Mouse (Mus musculus) liver, embryonic 15.5 days (tissue): ENCODE measurements around the gene Tex35. TPM values are rescaled to one million over a fixed set of nuclear protein-coding genes. Genes with fewer than 3 reads are reported as not detected.

Experiments
- ATAC-seq: fragments of 200-750 bp; cut with Nextera tagmentation; 2 replicates; pipeline ENCODE4 v1.8.0; 2017; ENCODE audit warnings: moderate number of reproducible peaks, mild to moderate bottlenecking, moderate library complexity; ENCODE audit not compliant: insufficient read depth
- H3K27ac ChIP-seq: fragments of 300-500 bp; sonication (generic); replicated peaks from 2 replicates; pipeline ENCODE4 v1.5.1; 2015; ENCODE audit warnings: mild to moderate bottlenecking, inconsistent platforms
- H3K27me3 ChIP-seq: fragments of 300-500 bp; sonication (generic); 2 replicates; pipeline ENCODE4 v1.6.1; 2015; ENCODE audit warnings: mild to moderate bottlenecking, inconsistent platforms
- H3K36me3 ChIP-seq: fragments of 300-500 bp; sonication (generic); replicated peaks from 2 replicates; pipeline ENCODE4 v1.6.1; 2015; ENCODE audit warnings: moderate library complexity, mild to moderate bottlenecking, inconsistent platforms
- H3K4me1 ChIP-seq: fragments of 300-500 bp; sonication (generic); replicated peaks from 2 replicates; pipeline ENCODE4 v1.6.1; 2015; ENCODE audit warnings: inconsistent platforms
- H3K4me2 ChIP-seq: fragments of 300-500 bp; sonication (generic); 2 replicates; pipeline ENCODE4 v1.6.1; 2015; ENCODE audit warnings: moderate library complexity, mild to moderate bottlenecking, inconsistent platforms
- H3K4me3 ChIP-seq: fragments of 300-500 bp; sonication (generic); replicated peaks from 2 replicates; pipeline ENCODE4 v1.5.1; 2015; ENCODE audit warnings: mild to moderate bottlenecking, inconsistent platforms
- H3K9ac ChIP-seq: fragments of 300-500 bp; sonication (generic); 2 replicates; pipeline ENCODE4 v1.6.1; 2015; ENCODE audit warnings: moderate library complexity, mild to moderate bottlenecking, inconsistent platforms
- H3K9me3 ChIP-seq: fragments of 300-500 bp; sonication (generic); replicated peaks from 2 replicates; pipeline ENCODE4 v1.6.1; 2016; ENCODE audit warnings: inconsistent platforms
- WGBS: fragments of 180-500 bp; shearing (Covaris S2); methylation state at CpG from one replicate; pipeline ENCODE4 v1.1.7; 2015; ENCODE audit warnings: mixed read lengths; ENCODE audit not compliant: insufficient replicate concordance; 5-methylcytosine and 5-hydroxymethylcytosine counted together
- polyA plus RNA-seq: library from polyadenylated mRNA; unstranded; fragments of >200 nt; fragmentation: Nextera tagmentation; extraction: Ambion mirVana; gene quantifications from 2 replicates; pipeline ENCODE4 v1.2.1, GENCODE M21; 2015

The Tex35 gene
- polyA plus RNA-seq, 1 experiment from 2014 or later, result not detected

DNA sequence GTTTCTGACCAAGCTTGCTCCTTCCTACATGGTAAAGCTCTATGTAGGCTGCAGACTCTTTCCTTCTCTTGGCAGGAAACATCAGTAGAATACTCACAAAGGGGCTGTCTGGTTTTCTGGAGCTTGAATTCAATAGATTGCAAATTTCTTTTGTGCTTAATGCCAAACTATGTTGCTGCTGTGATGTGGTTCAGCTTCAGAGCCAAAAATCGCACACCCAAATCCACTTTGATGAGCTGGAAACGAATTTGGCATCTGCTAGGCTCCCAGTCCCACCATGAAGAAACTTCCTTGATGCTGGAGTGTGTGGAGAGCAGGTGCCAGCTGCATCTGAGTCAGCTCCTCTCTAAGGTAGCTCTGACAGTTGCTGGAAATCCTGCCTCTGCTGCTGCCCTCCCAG, 6.0 kb upstream of the Tex35 start:
- H3K36me3 ChIP-seq, result no peaks in the 10 kb centered on the region
- H3K4me1 ChIP-seq, result no peaks in the 10 kb centered on the region
- no peak overlapping the region for H3K9ac ChIP-seq
- H3K4me3 ChIP-seq, result no peak overlapping the region
- no peak overlapping the region for H3K4me2 ChIP-seq
- ATAC-seq, result no peak
- no peak overlapping the region for H3K27ac ChIP-seq
- no peaks in the 10 kb centered on the region for H3K27me3 ChIP-seq
- no peaks in the 10 kb centered on the region for H3K9me3 ChIP-seq
- 54% methylated on average over 2 of the region's 2 CpGs for WGBS

GRCm38 (mm10) chr1:157110287-157110835, 1.9 kb upstream of the Tex35 start:
- WGBS, result 64% methylated on average over 6 of the region's 6 CpGs
- ATAC-seq, result no peak
- Histone ChIP-seq H3K9me3 (no peaks in the 10 kb centered on the region), H3K27me3 (no peaks in the 10 kb centered on the region), H3K4me2 (no peak overlapping the region), H3K4me1 (no peaks in the 10 kb centered on the region), H3K27ac (no peak overlapping the region), H3K36me3 (no peaks in the 10 kb centered on the region), H3K9ac (no peak overlapping the region), H3K4me3 (no peak overlapping the region)

GRCm38 (mm10) chr1:157101122-157101865, 7.2 kb downstream of the Tex35 start:
- Histone ChIP-seq H3K4me3 (0 out of 2 replicates have a peak overlapping the region, but pooled peaks have one; percentile 8), H3K4me2 (peak overlapping the region; percentile 47), H3K9me3 (no peaks in the 10 kb centered on the region), H3K27me3 (peaks cover 2% of the 10 kb centered on the region; the same call in 1 of the 2 replicates), H3K36me3 (no peaks in the 10 kb centered on the region), H3K9ac (no peak overlapping the region), H3K27ac (no peak overlapping the region), H3K4me1 (0 out of 2 replicates have a peak, but pooled peaks cover 6% of the 10 kb centered on the region)
- ATAC-seq, result no peak
- 17% methylated on average over 19 of the region's 19 CpGs for WGBS

DNA sequence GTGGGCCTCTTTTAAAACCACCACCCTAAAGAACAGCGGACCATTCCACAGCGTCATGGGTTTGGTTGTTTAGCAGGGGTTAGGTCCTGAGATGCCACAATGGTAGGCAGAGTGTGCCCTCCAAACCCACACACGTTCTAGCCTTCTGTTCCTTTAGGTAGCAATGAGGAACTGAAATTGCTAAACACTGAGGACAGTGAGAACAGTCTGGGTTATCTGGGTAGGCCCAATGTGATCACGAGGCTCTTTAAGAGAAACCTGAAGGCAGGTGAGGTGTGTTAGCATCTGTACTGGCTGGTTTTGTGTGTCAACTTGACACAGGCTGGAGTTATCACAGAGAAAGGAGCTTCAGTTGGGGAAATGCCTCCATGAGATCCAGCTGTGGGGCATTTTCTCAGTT, 12.9 kb downstream of the Tex35 start:
- no peak for ATAC-seq
- Histone ChIP-seq H3K9ac (no peak overlapping the region), H3K9me3 (no peaks in the 10 kb centered on the region), H3K27me3 (no peaks in the 10 kb centered on the region), H3K4me3 (no peak overlapping the region), H3K4me2 (no peak overlapping the region), H3K36me3 (no peaks in the 10 kb centered on the region), H3K27ac (no peak overlapping the region), H3K4me1 (no peaks in the 10 kb centered on the region)
- 60% methylated on average over 4 of the region's 4 CpGs for WGBS

DNA sequence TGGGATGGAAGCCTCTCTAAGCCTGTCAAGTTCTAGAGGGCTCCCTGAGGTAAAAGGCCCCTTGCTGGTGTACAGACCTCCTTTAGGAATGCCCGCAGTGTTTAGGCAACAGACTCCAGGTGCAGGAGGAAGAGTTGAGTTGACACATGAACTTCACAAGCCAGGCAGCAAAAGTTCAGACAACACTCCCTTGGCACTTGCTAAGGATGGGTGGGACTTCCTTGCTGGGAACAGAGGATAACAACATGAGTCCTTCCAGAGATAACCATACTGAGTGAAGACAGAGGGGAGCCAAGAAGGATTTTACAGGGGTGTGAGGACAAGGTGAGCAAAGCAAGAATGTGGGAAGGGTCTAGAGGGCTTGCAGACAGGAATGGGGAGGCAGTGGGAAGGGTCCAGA, 15.9 kb downstream of the Tex35 start:
- Histone ChIP-seq H3K4me1 (no peaks in the 10 kb centered on the region), H3K27ac (no peak overlapping the region), H3K9me3 (no peaks in the 10 kb centered on the region), H3K4me2 (no peak overlapping the region), H3K4me3 (no peak overlapping the region), H3K9ac (no peak overlapping the region), H3K36me3 (no peaks in the 10 kb centered on the region), H3K27me3 (no peaks in the 10 kb centered on the region)
- no peak for ATAC-seq
- 81% methylated on average over 1 of the region's 1 CpGs for WGBS

- no peaks in the 10 kb centered on the region for H3K36me3 ChIP-seq
- H3K4me3 ChIP-seq, result no peak overlapping the region
- H3K4me2 ChIP-seq, result no peak overlapping the region
- H3K9me3 ChIP-seq, result no peaks in the 10 kb centered on the region
- ATAC-seq, result no peak
- H3K9ac ChIP-seq, result no peak overlapping the region
- no peaks in the 10 kb centered on the region for H3K4me1 ChIP-seq
- WGBS, result 51% methylated on average over 4 of the region's 4 CpGs
- H3K27me3 ChIP-seq, result no peaks in the 10 kb centered on the region
- no peak overlapping the region for H3K27ac ChIP-seq
Observed at GRCm38 (mm10) chr1:157092140-157092539, 16.3 kb downstream of the Tex35 start.

DNA sequence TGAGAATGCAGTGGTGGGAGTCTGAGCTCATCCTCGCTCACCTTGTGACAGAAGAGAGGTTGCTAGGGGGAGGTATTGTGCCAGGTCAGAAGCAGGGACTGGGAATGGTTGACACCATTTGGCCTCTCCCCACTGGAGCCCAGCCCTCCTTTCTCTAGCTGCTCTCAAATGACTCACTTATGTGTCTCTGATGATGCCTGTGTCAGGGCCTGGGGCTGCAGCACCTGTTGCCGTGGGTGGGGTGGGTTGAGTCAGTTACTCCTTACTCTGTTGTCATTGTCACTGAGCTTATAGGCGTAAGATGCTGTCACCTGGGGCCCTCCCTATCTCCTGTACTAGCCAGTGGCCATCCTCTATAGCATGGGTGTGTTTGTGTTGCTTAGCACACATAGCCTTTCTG, 17.6 kb downstream of the Tex35 start:
- H3K27ac ChIP-seq, result no peak overlapping the region
- WGBS, result 55% methylated on average over 3 of the region's 3 CpGs
- H3K27me3 ChIP-seq, result no peaks in the 10 kb centered on the region
- no peak overlapping the region for H3K4me2 ChIP-seq
- H3K9ac ChIP-seq, result no peak overlapping the region
- no peaks in the 10 kb centered on the region for H3K9me3 ChIP-seq
- no peaks in the 10 kb centered on the region for H3K36me3 ChIP-seq
- ATAC-seq, result no peak
- H3K4me3 ChIP-seq, result no peak overlapping the region
- no peaks in the 10 kb centered on the region; the same call in 1 of the 2 replicates for H3K4me1 ChIP-seq

GRCm38 (mm10) chr1:157086097-157086994, 22.1 kb downstream of the Tex35 start:
- H3K4me1 ChIP-seq, result peaks cover 3% of the 10 kb centered on the region; the same call in 1 of the 2 replicates
- no peak overlapping the region for H3K9ac ChIP-seq
- no peaks in the 10 kb centered on the region for H3K9me3 ChIP-seq
- no peak for ATAC-seq
- H3K27me3 ChIP-seq, result no peaks in the 10 kb centered on the region
- peak overlapping the region; percentile 39 for H3K4me3 ChIP-seq
- no peak overlapping the region for H3K27ac ChIP-seq
- no peaks in the 10 kb centered on the region for H3K36me3 ChIP-seq
- WGBS, result 9% methylated on average over 25 of the region's 25 CpGs
- peak overlapping the region; percentile 58 for H3K4me2 ChIP-seq

GRCm38 (mm10) chr1:157082931-157083330, 25.5 kb downstream of the Tex35 start:
- 50% methylated on average over 4 of the region's 4 CpGs for WGBS
- Histone ChIP-seq H3K27ac (no peak overlapping the region), H3K4me1 (peaks cover 3% of the 10 kb centered on the region; the same call in 1 of the 2 replicates), H3K4me2 (no peak overlapping the region), H3K9me3 (no peaks in the 10 kb centered on the region), H3K27me3 (no peaks in the 10 kb centered on the region), H3K4me3 (no peak overlapping the region), H3K9ac (no peak overlapping the region), H3K36me3 (no peaks in the 10 kb centered on the region)
- no peak for ATAC-seq

GRCm38 (mm10) chr1:157081999-157082398, 26.5 kb downstream of the Tex35 start:
- H3K27me3 ChIP-seq, result no peaks in the 10 kb centered on the region
- no peak overlapping the region for H3K9ac ChIP-seq
- 39% methylated on average over 8 of the region's 8 CpGs for WGBS
- no peak overlapping the region for H3K4me2 ChIP-seq
- no peak overlapping the region for H3K27ac ChIP-seq
- H3K9me3 ChIP-seq, result no peaks in the 10 kb centered on the region
- H3K4me3 ChIP-seq, result no peak overlapping the region
- no peaks in the 10 kb centered on the region for H3K36me3 ChIP-seq
- peaks cover 8% of the 10 kb centered on the region for H3K4me1 ChIP-seq
- no peak for ATAC-seq
